ENCODE assay signal across 13 mouse cellular contexts in genomic region chr7:100309679-100310078, GRCm38 (mm10). TPM values are rescaled to one million over a fixed set of nuclear protein-coding genes. Genes with fewer than 3 reads are reported as not detected.
A peak's percentile ranks its signal among the peaks of the same experiment; 100 is the strongest.
DNase-seq lines count a peak whose midpoint lies in the region; ATAC-seq and TF ChIP-seq lines count a peak whose summit lies in the region.
"Had no signal": no experiment of that assay in that cellular context is flagged by ENCODE, and none has a peak within 500 bp of the region (broad histone marks: within the 10 kb centered on the region; RNA-seq: fewer than 3 reads in every experiment).

No protein-coding gene starts in this region.

- 42% methylated on average over 6 of the region's 6 CpGs for whole genome bisulfite sequencing in embryonic facial prominence, embryonic 15.5 days
- 47% methylated on average over 6 of the region's 6 CpGs for WGBS in hindbrain, embryonic 11.5 days
- WGBS in midbrain, embryonic 15.5 days, result 23% methylated on average over 6 of the region's 6 CpGs

- no peak overlapping the region for H3K4me3 ChIP-seq in layer of hippocampus, adult 2 months
- no peak overlapping the region for H3K4me3 ChIP-seq in embryonic facial prominence, embryonic 15.5 days (replicated peaks)
- no peak overlapping the region for H3K4me3 ChIP-seq in hindbrain, embryonic 11.5 days (ENCODE audit: low read depth, low read length)
- H3K4me3 ChIP-seq in midbrain, embryonic 15.5 days, result no peak overlapping the region

- no peaks in the 10 kb centered on the region for H3K36me3 ChIP-seq in embryonic facial prominence, embryonic 15.5 days
- H3K36me3 ChIP-seq in hindbrain, embryonic 11.5 days (ENCODE audit: control insufficient read depth, insufficient read depth, low read length), result no peaks in the 10 kb centered on the region
- no peaks in the 10 kb centered on the region for H3K36me3 ChIP-seq in midbrain, embryonic 15.5 days (replicated peaks)

- peaks cover 20% of the 10 kb centered on the region for H3K4me1 ChIP-seq in embryonic facial prominence, embryonic 15.5 days
- H3K4me1 ChIP-seq in hindbrain, embryonic 11.5 days (replicated peaks; ENCODE audit: control insufficient read depth, insufficient read depth, low read length), result no peaks in the 10 kb centered on the region
- peaks cover 43% of the 10 kb centered on the region for H3K4me1 ChIP-seq in midbrain, embryonic 15.5 days

- no peaks in the 10 kb centered on the region for H3K27me3 ChIP-seq in embryonic facial prominence, embryonic 15.5 days
- no peaks in the 10 kb centered on the region for H3K27me3 ChIP-seq in hindbrain, embryonic 11.5 days (ENCODE audit: control insufficient read depth, insufficient read depth, low read length)
- no peaks in the 10 kb centered on the region for H3K27me3 ChIP-seq in midbrain, embryonic 15.5 days (replicated peaks)

- no peak for DNase-seq in layer of hippocampus, adult 2 months (ENCODE audit: low spot score in 2 of 2)
- DNase-seq in layer of hippocampus, postnatal 36 days, result no peak
- peak; percentile 12 for DNase-seq in hindbrain, embryonic 11.5 days (ENCODE audit: low spot score)
- DNase-seq in kidney, postnatal 10 days, result no peak
- no peak for DNase-seq in right cerebral cortex, postnatal 4 days
- DNase-seq in urinary bladder, adult 18-20 months (ENCODE audit: low spot score in 2 of 2), result no peak
- DNase-seq: adrenal gland, postnatal 14 days; cerebellum, adult 11-12 months; embryo, embryonic 11 days; kidney, postnatal 14 days; left cerebral cortex, postnatal 4 days had no signal

- H3K9me3 ChIP-seq in embryonic facial prominence, embryonic 15.5 days (replicated peaks), result no peaks in the 10 kb centered on the region
- H3K9me3 ChIP-seq in hindbrain, embryonic 11.5 days (ENCODE audit: control insufficient read depth, low read length), result no peaks in the 10 kb centered on the region
- no peaks in the 10 kb centered on the region for H3K9me3 ChIP-seq in midbrain, embryonic 15.5 days

- no peak for TF ChIP-seq CTCF in layer of hippocampus, adult 2 months (conservative IDR thresholded peaks at IDR 0.05)

- H3K27ac ChIP-seq in layer of hippocampus, adult 2 months, result peak overlapping the region; percentile 32; the same call in 1 of the 2 replicates
- peak overlapping the region; percentile 71 for H3K27ac ChIP-seq in embryonic facial prominence, embryonic 15.5 days (replicated peaks)
- peak overlapping the region; percentile 60; the same call in 1 of the 2 replicates for H3K27ac ChIP-seq in hindbrain, embryonic 11.5 days (ENCODE audit: low read depth, low read length)
- peak overlapping the region; percentile 82 for H3K27ac ChIP-seq in midbrain, embryonic 15.5 days

- H3K4me2 ChIP-seq in embryonic facial prominence, embryonic 15.5 days (replicated peaks), result no peak overlapping the region
- H3K4me2 ChIP-seq in hindbrain, embryonic 11.5 days (replicated peaks; ENCODE audit: low read depth, low read length), result no peak overlapping the region
- no peak overlapping the region for H3K4me2 ChIP-seq in midbrain, embryonic 15.5 days

- H3K9ac ChIP-seq in embryonic facial prominence, embryonic 15.5 days, result no peak overlapping the region
- H3K9ac ChIP-seq in hindbrain, embryonic 11.5 days (ENCODE audit: low read depth, low read length), result peak overlapping the region; percentile 24
- H3K9ac ChIP-seq in midbrain, embryonic 15.5 days, result no peak overlapping the region

- ATAC-seq in embryonic facial prominence, embryonic 15.5 days (ENCODE audit: insufficient number of reproducible peaks, low FRiP score, low TSS enrichment, low read depth), result no peak
- ATAC-seq in hindbrain, embryonic 11.5 days (ENCODE audit: low FRiP score), result no peak
- no peak for ATAC-seq in midbrain, embryonic 15.5 days (replicated peaks)

RNA-seq across cellular contexts. Expression of gene P4ha3, which starts 24.4 kb away (rescaled TPM):
- 1 to 10 TPM; 6.4 to 8.3 TPM for total RNA-seq in layer of hippocampus, adult 2 months (2021)
- total RNA-seq in layer of hippocampus, postnatal 36 days (2021), result 1 to 10 TPM; 5.4 to 6.0 TPM
- polyA plus RNA-seq in embryonic facial prominence, embryonic 15.5 days (2015; fragmentation: Nextera tagmentation; extraction: Ambion mirVana), result 17.1 and 28.4 TPM in 2 replicates
- polyA plus RNA-seq in hindbrain, embryonic 11.5 days (2014; fragmentation: Nextera tagmentation; extraction: Ambion mirVana), result 7.4 and 9.6 TPM in 2 replicates
- polyA plus RNA-seq in midbrain, embryonic 15.5 days (2015; fragmentation: Nextera tagmentation; extraction: Ambion mirVana), result 6.5 and 6.8 TPM in 2 replicates

Comparison
In these comparisons a context has a peak if more than half of its experiments do, and no peak if none do; other contexts are left out.
1. H3K27ac ChIP-seq: peak in every context shown above with its lines; median percentile 82 in midbrain, embryonic 15.5 days; 71 in embryonic facial prominence, embryonic 15.5 days; 60 in hindbrain, embryonic 11.5 days; 32 in layer of hippocampus, adult 2 months.